Mouse (Mus musculus): ENCODE results near the gene Ptrhd1.

DNA sequence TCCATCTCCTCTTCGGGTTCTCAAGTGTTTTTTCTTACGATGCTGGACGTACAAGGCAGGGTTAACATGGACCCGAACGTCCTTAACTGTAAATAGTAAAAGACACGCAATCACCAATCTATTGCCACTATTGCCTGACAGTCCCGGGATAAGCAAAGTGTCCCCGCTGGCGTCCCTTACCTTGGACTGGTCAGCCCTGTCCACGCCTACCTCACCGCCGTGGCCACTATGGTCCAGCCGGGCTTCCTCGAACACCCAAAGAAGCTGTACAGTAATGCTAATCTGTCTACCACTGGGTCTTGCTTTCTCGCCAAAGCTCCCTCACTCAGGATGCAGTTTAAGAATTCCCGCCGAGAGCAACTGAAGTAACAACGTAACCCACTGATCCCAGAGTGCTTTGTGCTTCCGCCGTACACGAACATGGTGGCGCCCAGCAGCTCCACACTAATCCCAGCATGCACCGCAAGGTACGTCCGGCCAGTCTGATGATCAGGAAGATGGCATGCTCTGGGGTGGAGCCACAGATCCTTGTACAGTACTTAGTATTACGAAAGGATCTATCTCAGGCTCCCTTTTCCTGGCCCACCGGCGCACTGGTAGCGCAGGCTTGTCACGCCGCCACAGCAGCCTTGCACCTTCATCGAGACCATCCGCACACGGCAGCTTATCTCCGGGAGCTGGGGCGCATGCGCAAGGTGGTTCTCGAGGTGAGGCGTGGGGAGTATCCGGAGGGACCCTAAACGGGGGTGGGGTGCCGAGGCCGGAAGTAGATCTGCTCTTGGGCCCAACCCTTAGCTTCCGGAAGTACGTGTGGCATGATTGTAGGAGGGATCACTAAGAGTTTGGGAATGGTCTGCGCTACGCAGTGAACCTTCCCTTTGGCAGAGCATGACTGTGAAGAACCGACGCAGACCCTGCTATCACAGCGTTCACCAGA is at the start of gene Ptrhd1, which contains the start of gene Cenpo:
- TF ChIP-seq POLR2A (IDR thresholded peaks at IDR 0.05; ENCODE audit: insufficient read depth, low read depth, low read length) = peak; percentile 30; the same call in 1 of the 2 replicates
- TF ChIP-seq CTCF (IDR thresholded peaks at IDR 0.05; ENCODE audit: insufficient read depth, low read depth, low read length) = no peak

Data from olfactory bulb, adult 2 months (tissue).